Mouse (Mus musculus) frontal cortex, postnatal 36 days (tissue): ENCODE results near the gene Acadm.

Source experiments
- DNase-seq, 2 experiments: peaks; one replicate each; pipeline ENCODE4 v3.0.0; 2022; ENCODE audit warnings: low spot score in 2 of 2

Gene Acadm

DNA sequence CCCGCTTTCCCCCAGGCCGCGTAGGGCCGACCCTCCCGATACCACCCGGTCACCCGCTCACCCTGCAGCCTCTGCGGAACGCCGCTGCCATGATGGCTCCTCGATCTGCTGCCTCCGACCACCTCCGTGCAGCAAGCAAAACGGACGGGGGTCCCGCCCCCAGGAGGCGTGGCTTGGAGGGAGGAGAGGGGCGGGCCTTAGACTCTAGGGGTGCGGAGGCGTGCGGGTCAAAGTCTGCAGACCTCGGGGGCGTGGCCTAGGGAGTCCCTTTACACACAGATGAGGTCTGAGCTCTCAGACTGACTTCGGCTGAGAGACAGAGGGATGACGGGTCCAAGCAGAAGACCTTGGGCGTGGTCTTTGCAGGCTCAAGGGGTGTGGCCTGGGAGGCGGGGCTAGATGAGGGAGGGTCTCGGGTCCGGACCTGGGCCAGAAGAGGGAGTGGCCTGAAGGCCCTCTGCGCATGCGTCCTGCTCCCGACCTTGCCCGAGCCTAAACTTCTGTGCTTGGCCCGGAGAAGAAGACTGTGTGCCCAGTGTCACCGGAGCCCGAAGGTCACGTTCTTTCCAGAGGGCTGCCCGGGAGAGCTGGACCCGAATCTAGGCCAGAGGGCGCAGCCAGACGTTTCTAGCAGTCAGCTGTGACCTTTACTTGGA, at the start of gene Acadm:
Gene Acadm, minus strand, starts transcription at position 298 of the 656 bp plus-strand sequence.
- DNase-seq: peak; percentile 91 to 92

DNA sequence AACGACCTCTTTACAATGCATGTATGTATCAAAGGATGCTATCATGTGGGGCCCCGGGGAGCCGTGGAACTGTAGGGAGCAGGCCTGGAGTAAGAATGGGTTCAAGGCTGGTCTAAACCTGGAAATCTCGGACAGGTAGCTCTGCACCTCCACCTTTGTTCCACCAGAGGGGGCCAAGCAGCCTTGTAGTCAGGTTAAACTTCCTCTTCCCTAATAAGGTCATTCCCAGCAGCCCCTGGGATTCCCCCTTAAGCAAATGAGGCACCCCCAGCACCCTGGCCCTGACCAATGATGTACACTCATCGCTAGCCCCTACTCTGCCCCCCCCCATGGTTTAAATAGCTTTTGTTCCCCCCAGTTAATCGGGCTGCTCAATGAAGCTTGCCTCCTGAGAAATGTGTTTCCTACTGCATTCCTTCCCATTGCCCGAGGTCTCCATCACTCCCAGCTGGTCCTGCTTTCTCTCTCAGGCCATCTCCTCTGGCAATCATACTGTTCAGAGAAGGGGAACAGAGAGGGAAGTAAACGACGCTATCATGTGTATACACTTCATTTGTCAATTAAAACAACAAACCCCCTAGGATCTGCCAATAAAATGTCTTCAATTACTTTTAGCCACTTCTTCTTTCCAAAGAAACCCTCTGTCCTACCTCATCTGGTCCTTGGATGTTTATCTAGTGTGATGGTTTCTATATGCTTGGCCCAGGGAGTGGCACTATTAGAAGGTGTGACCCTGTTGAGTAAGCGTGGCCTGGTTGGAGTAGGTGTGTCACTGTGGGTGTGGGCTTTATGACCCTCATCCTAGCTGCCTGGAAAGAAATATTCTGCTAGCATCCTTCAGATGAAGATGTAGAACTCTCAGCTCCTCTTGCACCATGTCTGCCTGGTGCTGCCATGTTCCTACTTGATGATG, 40.3 kb upstream of the Acadm start:
- DNase-seq: peak in 1 of 2 experiments; percentile 27

DNA sequence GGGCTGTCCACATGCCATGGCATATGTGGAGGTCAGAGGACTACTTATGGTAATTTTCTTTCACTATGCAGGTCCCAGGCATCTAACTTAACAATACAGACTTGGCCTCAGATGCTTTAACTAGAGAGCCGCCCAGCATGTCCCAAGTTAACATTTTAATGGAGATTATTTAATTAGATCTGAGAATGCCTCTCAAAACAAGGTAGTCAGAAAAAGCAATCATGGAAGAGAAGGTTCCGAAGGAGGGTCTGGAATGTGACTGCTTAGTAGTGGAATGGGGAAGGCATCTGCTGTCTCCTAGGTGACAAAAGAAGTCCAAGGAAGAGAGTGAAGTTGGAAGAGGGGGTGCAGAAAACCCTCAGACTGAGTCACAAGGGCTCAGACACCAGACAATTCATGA, 36.2 kb upstream of the Acadm start:
- DNase-seq: no peak

DNA sequence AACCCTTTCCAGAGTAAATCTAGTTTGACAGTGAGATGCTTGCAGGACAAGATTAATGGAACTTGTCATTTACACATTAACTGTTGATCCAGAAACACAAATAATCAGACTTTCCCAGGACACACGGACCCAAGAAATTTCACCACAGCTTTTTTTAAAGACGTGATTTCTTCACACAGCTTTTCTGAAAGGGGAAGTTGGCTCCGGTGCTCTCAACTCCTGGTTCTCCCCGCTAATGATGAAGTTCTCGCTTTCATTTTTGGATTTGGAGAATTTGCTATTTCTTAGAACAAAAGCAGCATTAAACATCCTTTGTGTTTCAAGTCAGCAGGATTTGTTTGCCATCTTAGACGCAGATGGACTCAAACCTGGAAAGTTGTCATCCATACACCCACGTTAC, 31.4 kb upstream of the Acadm start:
- DNase-seq: no peak

DNA sequence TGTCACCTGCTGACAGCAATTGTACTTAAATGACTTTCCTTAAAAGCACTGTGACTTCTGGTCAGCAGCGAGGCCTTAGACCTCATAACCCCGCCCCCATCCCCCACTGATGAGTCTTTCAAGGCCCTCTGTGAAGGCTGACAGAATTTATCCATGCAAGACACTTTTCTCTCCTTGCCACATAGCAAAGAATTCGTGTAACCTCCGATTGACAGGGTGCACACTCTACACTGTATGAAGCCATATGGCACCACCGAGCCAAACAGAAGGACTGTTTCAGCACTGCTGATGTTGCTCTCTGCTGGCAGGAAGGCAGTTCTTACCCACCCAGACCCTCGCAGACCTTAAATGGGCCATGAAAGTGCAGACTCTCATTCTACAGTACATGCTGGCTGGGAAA, 30.6 kb upstream of the Acadm start:
- no peak for DNase-seq

DNA sequence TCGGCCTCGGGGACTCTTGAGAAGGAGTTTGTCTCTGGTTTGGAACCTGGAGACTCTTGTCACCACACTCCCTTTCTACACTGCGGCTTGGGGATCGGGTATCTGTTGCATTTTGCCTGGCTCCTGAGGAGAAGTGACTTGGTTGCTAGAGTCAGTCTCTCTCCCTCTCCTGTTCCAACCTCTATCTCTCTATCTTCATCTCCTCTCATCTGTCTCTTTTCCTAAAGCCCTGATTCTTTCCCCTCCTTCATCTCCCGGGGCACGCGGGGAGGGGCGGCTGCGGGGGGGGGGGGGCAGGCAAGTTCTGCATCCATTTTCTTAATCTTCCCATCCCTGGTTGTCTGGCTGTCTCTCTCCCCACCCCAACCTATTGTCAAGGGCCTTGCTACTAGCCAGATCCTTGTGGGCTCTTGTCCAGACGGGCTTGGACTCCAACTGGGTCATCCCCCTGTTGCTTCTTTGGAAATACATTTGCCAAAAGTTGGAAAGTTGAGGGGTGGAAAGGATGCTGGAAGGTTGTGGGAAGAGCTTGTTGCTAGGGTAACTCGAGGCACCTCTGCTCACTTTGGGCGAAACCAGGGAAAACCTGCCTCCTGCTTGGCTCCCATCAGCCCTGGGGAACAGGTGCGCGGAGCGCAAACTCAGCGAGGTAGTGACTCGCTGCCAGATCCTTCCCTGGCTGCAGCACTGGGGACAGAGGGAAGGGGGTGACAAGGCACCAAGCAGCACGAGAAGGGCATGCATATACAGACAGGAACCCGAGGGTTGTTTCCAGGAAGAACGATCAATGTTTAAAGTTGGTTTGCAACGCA, 29.7 kb upstream of the Acadm start:
- DNase-seq: peak in 1 of 2 experiments; percentile 22

DNA sequence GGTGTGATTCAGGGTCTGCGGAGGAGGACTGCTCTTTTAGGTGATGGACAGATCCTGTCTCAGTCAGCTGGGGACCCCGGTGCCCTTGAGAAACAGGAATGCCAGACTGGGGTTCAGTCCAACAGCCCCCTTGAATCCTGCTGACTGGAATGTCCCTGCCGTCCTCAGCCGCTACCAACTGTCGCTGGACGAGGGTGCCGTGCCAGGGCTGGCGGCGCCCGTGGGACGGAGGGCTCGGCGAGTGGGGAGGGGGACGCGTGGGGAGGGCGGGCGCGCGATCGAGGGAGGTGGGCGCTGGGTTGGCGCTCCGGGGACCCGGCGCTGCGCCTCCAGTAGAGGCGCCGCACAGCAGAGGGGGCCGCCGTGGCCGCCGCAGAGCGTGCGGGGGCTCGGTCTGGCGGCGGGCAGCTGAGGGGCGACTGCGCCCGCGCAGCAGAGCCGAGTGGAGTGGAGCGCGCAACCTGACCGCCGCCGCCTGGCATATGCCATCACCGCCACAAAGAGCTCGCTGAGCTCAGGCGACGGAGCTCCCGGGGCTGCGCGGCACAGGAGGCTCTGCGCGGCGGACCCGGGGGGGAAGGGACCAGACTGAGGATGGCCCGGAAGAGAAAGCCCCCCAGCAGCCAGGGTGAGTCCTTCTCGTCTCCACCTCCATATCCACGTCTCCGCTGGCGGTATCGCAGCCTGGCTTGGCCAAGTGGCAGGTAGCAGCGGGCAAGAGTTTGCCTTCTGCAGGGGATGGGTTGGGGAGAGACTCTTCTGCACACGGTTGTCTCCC, 28.9 kb upstream of the Acadm start, which contains the start of gene Slc44a5:
Gene Slc44a5, plus strand, starts transcription at position 266 of the 778 bp plus-strand sequence.
- peak; percentile 58 to 64 for DNase-seq

DNA sequence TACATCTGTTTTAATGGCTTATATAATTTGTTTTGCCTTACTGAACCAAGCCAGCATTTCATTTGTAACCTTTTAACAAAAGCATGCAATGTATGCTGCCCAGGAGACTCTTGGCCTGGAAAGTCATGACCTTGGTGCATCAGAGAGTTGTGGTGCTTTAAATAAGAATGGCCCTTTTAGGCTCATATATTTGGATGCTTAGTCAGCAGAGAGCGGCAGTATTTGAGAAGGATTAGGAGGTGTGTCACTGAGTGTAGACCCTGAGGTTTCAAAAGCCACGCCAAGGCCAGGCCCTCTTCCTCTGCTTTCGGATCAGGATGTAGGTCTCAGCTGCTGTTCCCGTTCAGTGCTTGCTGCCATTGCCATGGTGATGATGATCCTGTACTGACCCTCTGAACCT, 25.0 kb upstream of the Acadm start:
- DNase-seq: no peak

DNA sequence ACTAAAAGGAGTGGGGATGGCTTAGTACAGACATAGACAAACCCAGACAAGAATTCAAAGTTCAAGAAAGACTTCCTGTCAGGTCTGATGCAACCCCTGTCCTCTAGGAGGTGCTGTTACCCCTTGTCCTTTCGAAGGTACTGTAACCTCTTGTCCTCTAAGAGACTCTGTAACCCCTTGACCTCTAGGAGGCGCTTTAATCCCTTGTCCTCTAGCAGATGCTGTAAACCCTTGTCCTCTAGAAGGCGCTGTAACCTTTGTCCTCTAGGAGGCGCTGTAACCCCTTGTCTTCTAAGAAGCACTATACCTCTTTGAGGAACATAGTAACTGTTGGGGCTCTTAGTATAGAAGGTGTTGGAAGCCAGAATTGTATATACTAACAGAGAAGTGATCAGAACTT, 24.1 kb upstream of the Acadm start:
- DNase-seq: peak in 1 of 2 experiments; percentile 57

DNA sequence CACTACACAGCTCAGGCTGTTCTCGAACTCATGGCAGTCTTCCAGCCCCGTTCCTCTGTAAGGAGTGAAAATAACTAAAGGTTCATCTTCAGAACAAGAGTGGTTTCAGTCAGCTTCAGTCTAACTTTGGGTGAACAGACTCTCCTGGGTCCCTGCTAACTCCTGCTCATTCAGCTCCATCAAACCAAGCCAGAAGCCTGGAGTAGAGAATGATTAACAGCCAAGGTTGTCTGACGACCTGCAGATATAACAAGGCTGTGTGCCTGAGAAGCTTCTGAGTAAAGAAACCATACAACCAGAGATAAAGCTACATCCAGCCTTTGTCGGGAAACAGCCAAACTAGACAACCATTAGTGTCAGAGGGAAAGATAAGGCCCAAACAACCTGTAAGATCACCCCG, 23.0 kb upstream of the Acadm start:
- no peak for DNase-seq

DNA sequence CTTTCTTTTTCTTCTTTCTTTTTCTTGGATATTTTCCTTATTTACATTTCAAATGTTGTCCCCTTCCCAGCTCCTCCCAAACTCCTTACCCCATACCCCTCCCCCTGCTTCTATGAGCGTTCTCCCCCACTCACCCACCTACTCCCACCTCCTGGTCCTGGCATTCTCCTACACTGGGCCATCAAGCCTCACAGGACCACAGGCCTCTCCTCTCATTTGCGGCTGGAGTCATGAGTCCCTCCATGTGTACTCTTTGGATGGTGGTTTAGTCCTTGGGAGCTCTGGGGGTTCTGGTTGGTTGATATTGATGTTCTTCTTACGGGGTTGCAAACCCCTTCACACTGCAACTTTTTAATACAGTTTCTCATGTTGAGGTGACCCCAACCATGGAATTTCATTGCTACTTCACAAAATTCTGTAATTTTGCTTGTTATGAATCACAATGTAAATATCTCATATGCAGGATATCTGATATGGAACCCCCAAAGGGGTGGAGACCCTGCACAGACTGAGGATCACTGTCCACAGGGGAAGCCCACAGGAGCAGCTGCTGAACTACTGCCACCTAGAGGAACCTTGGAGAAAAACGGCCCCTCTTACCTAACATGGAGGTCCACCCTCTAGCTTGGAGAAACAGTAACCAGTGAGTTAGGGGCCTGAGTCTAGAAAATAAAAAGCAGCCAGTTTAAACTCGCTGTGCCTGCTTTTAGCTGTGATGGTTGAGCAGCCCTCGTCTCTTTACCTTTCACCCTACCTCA, 17.4 kb upstream of the Acadm start:
- DNase-seq: no peak

DNA sequence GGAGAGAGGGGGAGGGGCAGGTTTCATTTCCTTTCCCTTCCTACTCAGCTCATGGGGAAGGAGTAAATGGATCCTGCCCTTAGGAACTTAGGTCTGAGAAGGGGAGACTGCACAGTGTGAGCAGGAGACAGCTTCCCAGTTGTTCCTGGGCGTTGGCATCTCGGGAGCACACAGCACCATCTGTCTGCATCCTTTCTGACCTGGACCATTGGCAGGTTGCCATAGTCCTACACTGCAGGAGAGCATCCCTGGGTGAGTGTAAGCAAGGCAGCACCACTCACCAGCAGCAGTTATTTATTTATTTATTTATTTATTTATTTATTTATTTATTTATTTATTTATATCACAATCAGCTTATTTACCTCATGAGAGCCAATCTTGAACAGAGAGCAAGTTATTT, 16.5 kb upstream of the Acadm start:
- no peak for DNase-seq

DNA sequence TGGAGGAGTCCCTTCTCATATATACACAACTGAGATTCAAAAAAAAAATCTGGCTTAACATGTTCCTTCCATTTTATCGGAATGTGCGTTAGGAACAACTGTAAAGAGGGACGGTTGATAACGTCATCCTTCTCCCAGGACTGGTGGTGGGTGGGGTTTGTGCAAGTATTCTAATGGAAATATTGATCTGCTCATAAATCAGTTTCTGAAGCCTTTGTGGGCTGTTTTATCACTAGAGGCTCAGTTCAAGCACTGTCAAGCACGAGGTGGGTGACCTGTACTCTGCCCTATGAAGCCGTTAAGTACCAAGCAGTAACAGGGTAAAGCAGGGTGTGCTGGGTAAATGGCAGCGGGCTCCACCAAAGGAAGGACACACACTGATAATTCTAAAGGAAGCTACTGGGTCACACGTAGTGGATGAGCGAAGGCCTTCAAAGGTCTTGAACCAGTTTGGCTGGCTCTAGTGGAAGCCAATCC, 15.3 kb upstream of the Acadm start:
- no peak for DNase-seq

DNA sequence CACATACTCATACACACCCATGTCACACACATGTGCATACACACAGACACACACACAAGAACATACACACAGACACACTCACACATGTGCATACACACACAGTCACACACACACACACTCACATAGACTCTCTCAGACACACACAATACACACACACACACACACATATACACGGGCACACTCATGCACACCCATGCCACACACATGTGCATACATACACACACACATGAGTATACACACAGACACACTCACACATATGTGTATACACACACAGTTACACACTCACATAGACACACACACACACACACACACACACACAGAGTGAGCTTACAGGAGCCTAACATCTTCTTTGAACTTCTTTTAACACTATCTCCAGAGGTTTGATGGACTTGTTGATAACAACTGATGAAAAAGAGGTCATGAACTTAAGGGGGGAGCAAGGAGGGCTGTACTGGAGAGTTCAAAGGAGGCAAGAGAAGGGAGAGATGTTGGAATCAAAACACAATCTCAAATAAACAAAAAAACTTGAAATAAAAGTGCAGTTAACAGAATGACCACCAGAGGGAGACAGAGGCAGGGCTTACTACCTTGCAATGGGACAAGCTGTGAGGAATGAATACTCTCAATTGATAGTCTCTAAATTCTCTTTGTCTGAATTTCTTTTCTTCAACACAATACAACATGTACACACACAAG, 14.8 kb upstream of the Acadm start:
- no peak for DNase-seq

DNA sequence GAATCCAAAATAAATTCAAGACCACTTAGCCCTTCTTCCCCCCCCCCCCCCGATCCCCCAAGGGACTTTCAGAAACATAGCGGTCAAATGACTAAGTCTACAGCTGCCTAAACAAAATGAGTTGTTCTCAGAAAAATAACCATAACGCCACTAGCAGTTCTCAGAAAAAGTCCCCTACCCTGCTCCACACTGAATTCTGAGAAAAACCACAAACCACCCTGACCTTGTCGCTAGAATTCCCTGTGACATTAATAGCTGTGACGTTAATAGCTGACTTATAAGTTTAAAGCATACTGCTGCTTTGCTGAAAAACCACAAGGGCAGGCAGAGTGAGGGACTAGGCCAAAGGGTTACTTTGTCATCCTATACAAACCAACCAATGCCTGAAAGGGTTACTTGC, 13.5 kb upstream of the Acadm start:
- DNase-seq: no peak

DNA sequence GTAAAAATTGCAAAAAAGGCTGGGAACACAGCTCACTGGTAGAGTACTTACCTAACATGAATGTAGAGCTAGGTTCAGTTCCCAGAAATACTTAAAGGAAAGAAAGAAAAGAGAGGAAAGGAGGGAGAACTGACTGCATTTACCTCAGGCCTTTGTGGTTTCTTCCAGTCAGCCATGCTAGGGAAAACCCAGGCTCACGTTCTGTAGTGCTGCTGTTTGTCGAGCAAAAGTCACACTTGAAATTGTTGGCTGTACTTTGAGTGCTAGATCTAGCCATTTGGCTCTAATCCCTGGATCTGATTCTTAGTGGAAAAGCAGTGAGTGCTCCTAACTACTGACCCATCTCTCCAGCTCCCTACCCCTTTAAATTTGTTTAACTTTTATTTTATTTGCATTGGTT, 3.7 kb upstream of the Acadm start:
- DNase-seq: no peak

DNA sequence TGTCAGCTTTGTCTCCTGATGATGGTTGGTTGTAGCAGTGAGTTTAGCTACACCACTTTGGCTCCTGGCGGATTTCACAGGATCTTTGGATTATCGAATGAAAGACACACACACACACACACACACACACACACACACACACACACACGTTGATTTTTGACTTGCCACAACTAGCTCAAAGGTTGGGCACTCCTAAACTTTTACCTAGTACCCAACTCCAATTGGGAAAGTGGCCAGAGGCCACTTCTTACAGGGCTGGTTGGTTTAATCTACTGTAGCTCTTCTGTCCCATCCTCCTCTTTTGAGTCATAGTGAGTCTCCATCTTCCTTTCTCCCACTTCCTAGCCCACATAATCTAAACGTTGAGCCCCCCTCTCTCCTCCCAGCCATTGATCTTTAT, 2.8 kb upstream of the Acadm start:
- DNase-seq: no peak

DNA sequence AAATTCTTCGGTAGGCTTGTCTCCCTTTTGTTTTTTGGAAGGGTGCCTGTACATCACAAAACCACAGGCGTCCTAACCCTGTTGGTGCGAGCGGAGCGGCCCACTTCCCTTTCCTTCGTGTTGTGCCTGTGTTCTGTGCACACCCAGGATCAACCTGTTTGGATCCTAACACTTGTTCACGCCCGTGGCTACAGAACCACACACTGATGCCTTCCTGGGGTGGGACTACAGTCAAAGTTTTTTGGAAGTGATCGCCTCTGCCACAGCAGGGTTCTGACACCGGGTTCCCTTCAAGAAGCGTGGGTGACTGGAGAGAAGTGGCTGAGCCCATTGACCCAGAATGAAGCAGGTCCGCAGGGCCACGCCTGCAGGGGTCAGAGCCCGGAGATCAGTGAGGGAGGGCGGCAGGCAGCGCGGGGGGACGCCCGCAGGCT, 514 bp downstream of the Acadm start:
- no peak for DNase-seq

DNA sequence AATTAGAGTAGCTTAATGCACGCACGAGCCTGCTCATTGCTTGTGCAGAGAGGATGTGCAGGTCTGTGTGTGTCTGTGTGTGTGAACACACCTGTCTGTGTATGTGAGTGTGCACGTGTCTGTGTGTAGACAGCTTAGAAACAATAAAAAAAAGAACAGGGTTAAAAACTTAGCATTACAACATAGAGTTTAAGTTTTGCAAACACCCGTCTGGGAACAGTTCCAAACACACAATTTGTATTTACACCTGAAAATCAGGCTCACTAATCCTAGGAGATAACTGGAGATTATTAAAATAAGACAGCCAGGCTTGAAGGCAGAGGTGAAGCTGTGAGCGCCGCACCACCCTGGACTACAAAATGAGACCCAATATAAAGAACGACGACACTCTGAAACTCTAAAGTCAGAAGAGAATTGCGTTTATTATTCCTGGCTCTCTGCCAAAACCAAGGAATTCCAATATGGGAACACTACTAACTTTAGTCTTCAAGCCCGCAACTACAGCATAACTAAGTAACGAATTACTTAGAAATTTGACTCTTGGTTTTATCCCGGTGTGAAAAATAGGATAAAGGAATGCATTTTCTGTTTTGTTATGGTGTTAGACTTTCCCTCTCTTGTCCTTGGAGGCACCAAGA, 1.3 kb downstream of the Acadm start:
- no peak for DNase-seq
